Mouse (Mus musculus) ES-E14 (cell line): ENCODE results near the gene Ppm1g.

ENCODE experiments used
- CHD2 ChIP-seq: IDR thresholded peaks from 2 replicates; pipeline ENCODE4 v1.6.1; 2014; ENCODE audit warnings: mild to moderate bottlenecking, low read depth, low read length, inconsistent platforms
- ZC3H11A ChIP-seq: IDR thresholded peaks from 2 replicates; pipeline ENCODE4 v1.6.1; 2012; ENCODE audit warnings: low read depth, mild to moderate bottlenecking, inconsistent platforms, low read length, borderline replicate concordance

DNA sequence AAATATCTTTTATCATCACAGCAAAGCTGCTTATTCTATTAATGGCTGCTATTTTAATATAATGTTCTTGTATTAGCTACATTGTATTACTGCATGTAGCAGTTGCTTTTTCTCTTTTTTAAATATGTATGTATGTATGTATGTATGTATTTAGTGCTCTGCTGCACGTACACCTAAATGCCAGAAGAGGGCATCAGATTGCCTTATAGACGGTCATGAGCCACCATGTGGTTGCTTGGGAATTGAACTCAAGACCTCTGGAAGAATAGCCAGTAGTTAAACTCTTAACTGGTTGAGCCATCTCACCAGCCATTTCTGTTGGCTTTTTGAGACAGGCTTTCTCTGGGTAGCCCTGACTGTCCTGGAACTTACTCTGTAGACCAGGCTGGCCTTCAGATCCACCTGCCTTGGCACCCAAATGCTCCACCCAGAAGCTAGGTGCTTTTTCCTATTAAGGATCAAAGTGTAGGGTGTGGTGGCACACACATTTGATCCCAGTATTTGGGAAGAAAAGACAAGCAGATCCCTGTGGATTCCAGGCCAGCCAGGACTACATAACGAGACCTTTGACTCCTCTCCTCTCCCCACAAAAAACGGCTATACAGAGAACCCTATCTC is 32.2 kb downstream of the Ppm1g start:
- TF ChIP-seq CHD2 (no peak), ZC3H11A (no peak; the same call in 1 of the 2 replicates)
